Mouse (Mus musculus): ENCODE results near the gene Skint11. TPM values are rescaled to one million over a fixed set of nuclear protein-coding genes. Genes with fewer than 3 reads are reported as not detected.

Skint11 gene
- polyA plus RNA-seq (2012; rRNA removed; ENCODE audit: low replicate concordance), result not detected in 2 replicates

DNA sequence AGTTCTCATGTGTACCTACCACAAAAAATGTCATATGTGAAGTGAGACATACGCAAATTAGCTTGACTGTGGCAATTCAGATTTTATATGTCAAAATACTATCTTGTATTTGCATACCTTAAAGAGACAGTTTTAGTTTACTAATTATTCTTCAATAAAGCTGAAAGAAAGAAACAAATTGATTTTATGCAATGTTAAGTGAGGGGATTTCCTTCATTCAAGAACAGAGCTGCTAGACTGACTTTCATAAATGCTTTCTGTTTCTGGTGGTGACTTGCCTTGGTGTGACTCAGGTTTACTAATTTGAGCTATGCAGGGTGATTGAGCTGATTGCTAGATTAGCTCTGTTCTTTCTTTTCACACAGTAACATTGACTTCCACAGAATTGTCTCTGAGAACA lies at the start of gene Skint11:
Skint11 (plus strand) TSS at position 301 of the 400 bp plus-strand sequence.

Other genes starting within 250 kb of the Skint11 start
- gene Skint5, start 163.9 kb upstream of the Skint11 start, polyA plus RNA-seq (2012; rRNA removed; ENCODE audit: low replicate concordance), result 0.49 TPM in 1 of 2 replicates, not detected in the other
- gene Trabd2b, start 243.3 kb downstream of the Skint11 start, polyA plus RNA-seq (2012; rRNA removed; ENCODE audit: low replicate concordance), result 13.1 and 14.2 TPM in 2 replicates

Measured in mammary gland, adult 2 months (tissue).